Mouse (Mus musculus) ES-E14 (cell line): ENCODE results near the gene H3f3a.

Source experiments
- CHD2 ChIP-seq: IDR thresholded peaks from 2 replicates; pipeline ENCODE4 v1.6.1; 2014; ENCODE audit warnings: mild to moderate bottlenecking, low read depth, low read length, inconsistent platforms
- HCFC1 ChIP-seq: IDR thresholded peaks from 2 replicates; pipeline ENCODE4 v1.6.1; 2012; ENCODE audit warnings: low read length, inconsistent platforms, borderline replicate concordance; ENCODE audit not compliant: insufficient read depth
- MAFK ChIP-seq: IDR thresholded peaks from 2 replicates; pipeline ENCODE4 v1.6.1; 2014; ENCODE audit warnings: mild to moderate bottlenecking, low read depth, low read length, inconsistent platforms; ENCODE audit not compliant: insufficient read depth
- ZC3H11A ChIP-seq: IDR thresholded peaks from 2 replicates; pipeline ENCODE4 v1.6.1; 2012; ENCODE audit warnings: low read depth, mild to moderate bottlenecking, inconsistent platforms, low read length, borderline replicate concordance
- ZNF384 ChIP-seq: IDR thresholded peaks from 2 replicates; pipeline ENCODE4 v1.6.1; 2012; ENCODE audit warnings: low read depth, low read length, inconsistent platforms

- TF ChIP-seq CHD2 (no peak), ZNF384 (no peak), HCFC1 (no peak), ZC3H11A (no peak), MAFK (no peak)
Measured at GRCm38 (mm10) chr1:180767541-180768333, 46.0 kb downstream of the H3f3a start.
